Mouse (Mus musculus) ES-Bruce4 (cell line): ENCODE measurements around the gene Ube2v1. TPM values are rescaled to one million over a fixed set of nuclear protein-coding genes. Genes with fewer than 3 reads are reported as not detected.

ENCODE experiments used
- H3K27ac ChIP-seq: 2 replicates; pipeline ENCODE4 v1.5.1; 2012; ENCODE audit warnings: low read length, inconsistent platforms; ENCODE audit not compliant: insufficient read depth
- H3K27me3 ChIP-seq: 2 replicates; pipeline ENCODE4 v1.6.1; 2012; ENCODE audit warnings: mild to moderate bottlenecking, low read length, inconsistent platforms; ENCODE audit not compliant: control insufficient read depth, poor library complexity, insufficient read depth, severe bottlenecking
- H3K36me3 ChIP-seq: 2 replicates; pipeline ENCODE4 v1.6.1; 2012; ENCODE audit warnings: inconsistent platforms, mild to moderate bottlenecking, low read length, moderate library complexity; ENCODE audit not compliant: control insufficient read depth, poor library complexity, insufficient read depth, severe bottlenecking
- H3K4me1 ChIP-seq: one replicate; pipeline ENCODE4 v1.8.1; 2011; ENCODE audit warnings: low read length; ENCODE audit not compliant: control insufficient read depth, insufficient read depth
- H3K4me3 ChIP-seq: 2 replicates; pipeline ENCODE4 v1.5.1; 2011; ENCODE audit warnings: low read depth, mild to moderate bottlenecking, low read length
- H3K9ac ChIP-seq: 2 replicates; pipeline ENCODE4 v1.6.1; 2012; ENCODE audit warnings: low read depth, mild to moderate bottlenecking, inconsistent platforms; ENCODE audit not compliant: poor library complexity, severe bottlenecking
- H3K9me3 ChIP-seq: replicated peaks from 2 replicates; pipeline ENCODE4 v1.6.1; 2012; ENCODE audit warnings: mild to moderate bottlenecking, low read length, inconsistent platforms; ENCODE audit not compliant: control insufficient read depth, poor library complexity, insufficient read depth, severe bottlenecking
- CTCF ChIP-seq: IDR thresholded peaks from one replicate; pipeline ENCODE4 v1.8.1; 2011; ENCODE audit warnings: low read depth, low read length
- EP300 ChIP-seq: IDR thresholded peaks from 2 replicates; pipeline ENCODE4 v1.6.1; 2011; ENCODE audit warnings: low read depth, low read length; ENCODE audit not compliant: insufficient read depth
- POLR2A ChIP-seq: IDR thresholded peaks from one replicate; pipeline ENCODE4 v1.8.1; 2011; ENCODE audit warnings: low read length; ENCODE audit not compliant: insufficient read depth
- polyA plus RNA-seq: library from polyadenylated mRNA; stranded (reverse); fragments of >200 nt; gene quantifications from 2 replicates; pipeline ENCODE4 v1.2.4, GENCODE M21; 2011; ENCODE audit warnings: low read depth; ENCODE audit not compliant: missing spikeins, insufficient read depth, insufficient read length

Gene Ube2v1
- polyA plus RNA-seq, 1 experiment: 189 TPM

- H3K4me1 ChIP-seq: peaks cover 4% of the 10 kb centered on the region
- H3K27ac ChIP-seq: no peak overlapping the region
- TF ChIP-seq EP300 (no peak), POLR2A (no peak), CTCF (no peak)
- no peak overlapping the region for H3K9ac ChIP-seq
- no peaks in the 10 kb centered on the region for H3K9me3 ChIP-seq
- no peaks in the 10 kb centered on the region for H3K36me3 ChIP-seq
- no peak overlapping the region for H3K4me3 ChIP-seq
- no peaks in the 10 kb centered on the region for H3K27me3 ChIP-seq
Observed at GRCm38 (mm10) chr2:167657973-167658372, 26.1 kb upstream of the Ube2v1 start.

GRCm38 (mm10) chr2:167656629-167657478 lies 25.0 kb upstream of the Ube2v1 start:
- no peak overlapping the region for H3K27ac ChIP-seq
- TF ChIP-seq POLR2A (no peak), EP300 (no peak), CTCF (no peak)
- H3K4me3 ChIP-seq: no peak overlapping the region
- no peaks in the 10 kb centered on the region for H3K27me3 ChIP-seq
- no peak overlapping the region for H3K9ac ChIP-seq
- H3K9me3 ChIP-seq: no peaks in the 10 kb centered on the region
- H3K36me3 ChIP-seq: no peaks in the 10 kb centered on the region
- peaks cover 4% of the 10 kb centered on the region for H3K4me1 ChIP-seq

- Histone ChIP-seq H3K4me3 (no peak overlapping the region), H3K27me3 (no peaks in the 10 kb centered on the region), H3K27ac (no peak overlapping the region), H3K36me3 (no peaks in the 10 kb centered on the region), H3K9me3 (no peaks in the 10 kb centered on the region), H3K4me1 (peaks cover 4% of the 10 kb centered on the region), H3K9ac (no peak overlapping the region)
- TF ChIP-seq EP300: no peak
- TF ChIP-seq CTCF: no peak
- TF ChIP-seq POLR2A: no peak
Observed at GRCm38 (mm10) chr2:167654911-167655600, 23.2 kb upstream of the Ube2v1 start.

- no peak overlapping the region for H3K27ac ChIP-seq
- H3K4me3 ChIP-seq: no peak overlapping the region
- TF ChIP-seq POLR2A (no peak), CTCF (no peak), EP300 (no peak)
- H3K36me3 ChIP-seq: 0 out of 2 replicates have a peak, but pooled peaks cover 3% of the 10 kb centered on the region
- H3K9me3 ChIP-seq: no peaks in the 10 kb centered on the region
- no peak overlapping the region for H3K9ac ChIP-seq
- H3K4me1 ChIP-seq: no peaks in the 10 kb centered on the region
- H3K27me3 ChIP-seq: no peaks in the 10 kb centered on the region
Observed at GRCm38 (mm10) chr2:167652694-167653093, 20.8 kb upstream of the Ube2v1 start.

GRCm38 (mm10) chr2:167651622-167652021 lies 19.7 kb upstream of the Ube2v1 start:
- Histone ChIP-seq H3K9me3 (no peaks in the 10 kb centered on the region), H3K4me3 (no peak overlapping the region), H3K27ac (no peak overlapping the region), H3K4me1 (no peaks in the 10 kb centered on the region), H3K9ac (no peak overlapping the region), H3K27me3 (no peaks in the 10 kb centered on the region), H3K36me3 (0 out of 2 replicates have a peak, but pooled peaks cover 3% of the 10 kb centered on the region)
- no peak for TF ChIP-seq CTCF
- no peak for TF ChIP-seq EP300
- TF ChIP-seq POLR2A: no peak
